In the genomic region with DNA sequence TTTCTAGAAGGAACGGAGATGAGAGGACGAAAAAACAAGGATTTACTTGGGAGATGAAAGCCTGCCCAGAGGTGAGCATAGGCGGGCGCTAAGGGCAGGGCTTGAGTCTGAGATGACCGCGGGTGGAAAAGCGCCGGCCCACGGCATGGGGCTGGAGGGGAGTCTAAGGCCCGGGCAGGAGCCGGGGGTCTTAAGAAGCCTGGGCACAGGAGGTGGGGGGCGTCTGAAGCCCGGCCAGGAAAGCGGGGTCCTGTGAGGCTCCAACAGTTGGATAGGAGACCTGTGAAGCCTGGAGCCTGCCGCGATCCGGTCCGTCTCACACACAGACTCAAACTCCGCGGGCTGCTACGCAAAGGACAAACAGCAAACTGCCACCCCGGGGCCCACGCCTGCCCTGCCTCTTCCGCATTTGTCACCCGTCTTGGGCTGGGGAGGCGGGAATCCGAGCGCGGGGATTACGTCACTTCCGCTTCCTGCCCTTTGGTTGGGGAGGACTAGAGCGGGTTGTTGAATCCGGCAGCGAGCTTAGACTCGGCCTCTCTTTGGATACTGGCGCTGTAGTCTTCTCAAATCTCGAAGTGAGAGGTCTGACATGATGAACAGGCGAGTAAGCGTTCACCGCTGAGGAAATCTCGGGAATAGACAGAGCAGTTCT, we compare ENCODE assay signal across 1 mouse cellular context.
TF ChIP-seq lines count a peak whose summit lies in the region.

A gene (minus strand): TSS at position 445 of the 655 bp plus-strand sequence.

TF ChIP-seq in MEL, 35 proteins besides CTCF, POLR2A, EP300 and RAD21 (continued from another document):
- no peak for TF ChIP-seq GABPA (IDR thresholded peaks at IDR 0.05; ENCODE audit: low read depth, low read length)
- peak; percentile 76; the same call in 1 of the 2 replicates for TF ChIP-seq MAZ (IDR thresholded peaks at IDR 0.05; ENCODE audit: low read depth, low read length)
- TF ChIP-seq NELFE (IDR thresholded peaks at IDR 0.05; ENCODE audit: low read depth, low read length): peak; percentile 96
TF ChIP-seq in MEL: peak in this region for 17.
